Mouse (Mus musculus): ENCODE results near the gene Ipp. TPM values are rescaled to one million over a fixed set of nuclear protein-coding genes. Genes with fewer than 3 reads are reported as not detected.

The Ipp gene
- total RNA-seq (2023) = 1 to 10 TPM; 6.0 to 6.3 TPM

DNA sequence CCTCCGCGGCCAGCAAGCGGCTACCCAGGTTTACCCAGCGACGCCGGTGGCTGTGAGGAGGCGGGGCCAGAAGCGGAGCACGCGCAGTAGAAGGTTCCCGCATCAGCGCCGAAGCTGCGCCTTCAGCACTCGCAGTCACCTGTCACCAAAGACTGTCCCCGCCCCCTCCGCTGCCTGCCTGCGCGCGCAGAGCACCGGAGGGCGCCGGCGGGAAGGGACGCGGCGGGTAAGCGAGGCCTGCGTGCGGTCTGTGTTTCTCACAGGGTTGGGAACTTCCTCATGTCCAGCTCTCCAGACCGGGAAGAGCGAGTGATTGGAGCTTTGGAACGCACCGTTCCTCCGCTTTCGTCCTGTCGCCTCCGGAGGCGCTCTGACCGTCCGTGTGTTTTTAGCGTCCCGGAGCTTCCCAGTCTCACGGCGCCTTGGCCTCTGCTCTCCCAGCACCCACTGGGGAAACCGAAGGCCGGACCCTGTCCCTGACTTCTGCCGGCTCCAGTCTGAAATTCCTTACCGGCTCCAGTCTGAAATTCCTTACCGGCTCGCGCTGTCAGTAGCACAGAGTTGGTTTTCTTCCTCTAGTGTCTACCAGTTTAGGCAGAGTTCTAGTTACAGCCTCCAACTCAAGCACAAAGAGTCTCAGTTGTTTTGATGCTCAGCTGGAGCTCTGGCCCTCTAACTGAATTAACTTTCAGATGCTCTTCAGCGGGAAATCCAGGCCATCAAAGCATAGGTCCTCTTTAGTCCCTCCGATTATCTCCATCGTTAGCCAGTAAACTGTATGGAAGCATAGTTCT lies at the start of gene Ipp:
Gene Ipp (plus strand): TSS at position 125 of the 794 bp plus-strand sequence.

DNA sequence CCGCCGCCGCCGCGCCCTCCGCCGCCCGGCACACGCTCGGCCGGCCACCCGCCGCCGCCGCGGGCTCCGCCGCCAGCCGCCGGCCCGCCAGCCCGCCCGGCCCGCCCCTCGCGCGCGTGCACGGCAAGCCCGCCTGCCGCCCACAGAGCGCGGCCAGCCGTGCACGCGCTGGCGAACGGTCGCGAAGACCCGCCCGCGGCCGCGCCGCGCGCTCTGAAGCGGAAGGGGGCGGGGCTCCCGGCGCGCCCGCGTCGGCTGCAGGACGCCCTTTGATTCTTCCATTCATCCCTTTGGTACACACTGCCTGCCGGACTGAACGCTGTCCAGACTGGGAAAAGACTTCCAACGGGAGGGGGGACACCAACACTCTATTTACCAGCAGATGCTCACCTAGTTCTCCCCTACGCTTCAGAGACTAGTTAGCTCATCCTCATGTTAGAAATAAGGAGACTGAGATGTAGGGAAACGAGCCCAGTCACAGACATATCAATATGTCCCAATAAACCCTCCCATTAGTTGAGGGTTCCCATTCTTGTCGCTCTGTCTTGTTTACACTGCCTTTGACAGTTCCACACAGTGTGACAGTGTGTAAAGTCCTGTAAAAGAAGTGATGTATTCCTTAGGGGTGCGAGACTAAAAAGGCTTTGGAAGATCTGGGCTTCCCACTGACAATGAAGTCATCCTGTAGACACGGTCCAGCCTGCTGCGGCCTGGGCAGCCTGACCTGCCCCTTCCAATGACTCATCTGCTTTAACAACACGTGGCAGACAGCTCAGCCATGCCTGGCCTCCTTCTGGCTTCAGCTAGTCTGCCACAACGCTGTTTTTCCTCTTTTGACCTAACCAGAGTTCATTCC lies 43.0 kb upstream of the Ipp start, which contains the start of gene Mast2:
Gene Mast2 (minus strand): TSS at position 58 of the 856 bp plus-strand sequence.

DNA sequence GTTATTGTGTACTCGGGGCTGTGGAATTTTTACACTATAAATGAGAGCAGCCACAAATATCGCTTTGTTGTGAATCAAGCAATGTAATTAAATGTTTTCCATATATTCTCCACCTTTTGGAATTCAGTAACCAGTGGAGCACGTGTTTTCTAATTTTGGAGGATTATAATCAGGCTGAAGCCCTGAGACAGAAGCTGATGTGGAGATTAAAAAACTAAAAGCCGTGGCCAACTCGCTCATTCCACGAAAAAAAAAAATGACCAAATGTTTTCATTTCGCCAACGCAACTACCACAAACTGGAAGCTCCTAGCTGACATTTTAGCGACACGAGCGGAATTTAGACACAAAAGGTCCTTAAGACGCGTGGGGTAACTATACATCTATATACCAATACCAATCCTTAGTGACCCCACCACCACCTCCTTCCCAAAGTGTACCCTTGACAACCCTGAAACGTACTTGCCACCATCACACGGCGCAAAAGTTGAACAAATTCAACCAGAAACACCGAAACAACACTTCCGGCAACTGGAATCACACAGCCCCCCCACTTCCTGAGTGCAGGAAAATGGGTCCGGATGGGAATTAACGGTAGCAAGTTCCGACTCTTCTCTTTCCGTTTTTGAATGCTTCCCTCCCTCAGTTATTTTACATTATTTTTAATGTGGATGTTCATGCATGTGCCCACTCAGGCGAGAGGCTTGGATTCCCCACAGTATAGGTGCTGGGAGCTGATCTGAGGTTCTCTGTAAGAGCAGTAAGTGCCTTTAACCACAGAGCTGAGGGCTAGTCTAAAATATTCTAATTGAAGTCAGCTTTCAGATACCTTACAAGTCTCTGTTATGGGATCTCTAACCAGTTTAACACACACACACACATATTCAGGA lies 48.3 kb downstream of the Ipp start, which contains the start of gene Tmem69:
Gene Tmem69 (minus strand): TSS at position 524 of the 888 bp plus-strand sequence.

DNA sequence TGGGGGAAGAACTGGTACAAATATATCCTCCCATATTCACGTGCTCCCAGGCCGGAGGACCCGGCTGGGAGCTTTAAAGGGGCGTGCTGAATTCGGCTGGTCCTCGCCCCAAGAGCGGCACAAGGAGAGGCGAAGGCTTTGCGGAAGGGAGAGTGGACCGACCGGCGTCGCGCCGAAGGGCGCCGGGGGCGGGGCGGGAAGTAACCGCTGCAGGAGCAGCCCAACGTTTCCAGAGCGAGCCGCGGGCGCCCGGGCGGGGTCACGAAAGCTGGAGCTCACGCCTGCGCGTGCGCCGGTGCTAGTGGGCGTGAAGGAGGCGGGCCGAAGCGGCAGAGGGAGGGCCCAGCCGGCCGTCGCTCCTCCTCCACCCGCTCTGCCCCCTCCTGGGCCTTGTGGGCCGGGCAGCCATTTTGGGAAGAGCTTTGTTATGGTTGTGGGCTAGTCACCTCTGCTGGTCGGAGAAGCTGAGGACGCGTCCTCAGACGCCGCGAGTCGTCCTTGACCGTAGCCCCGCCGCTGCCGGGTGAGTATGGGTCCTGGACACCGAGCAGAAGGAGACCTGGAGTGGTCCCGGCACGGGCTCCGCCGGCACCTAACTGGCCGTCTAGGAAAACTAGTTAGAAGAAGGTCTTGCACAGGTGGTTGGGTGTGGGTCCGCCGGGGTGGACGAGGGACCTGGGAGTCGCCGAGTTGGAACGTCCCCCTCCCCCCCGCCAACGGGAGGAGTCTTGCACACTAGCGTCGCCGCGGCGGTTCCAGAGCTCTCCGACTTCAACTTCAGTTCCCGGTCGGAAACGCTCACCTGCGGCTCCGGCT lies 50.2 kb downstream of the Ipp start, which contains the start of gene Gpbp1l1:
Gene Gpbp1l1 (plus strand): TSS at position 353 of the 816 bp plus-strand sequence.

Other genes with a start within 250 kb of the Ipp start
- gene Mast2, start 43.4 kb upstream of the Ipp start, total RNA-seq (2023) = 10 to 100 TPM; 17.9 to 24.4 TPM
- gene Tmem69, start 48.4 kb downstream of the Ipp start, total RNA-seq (2023) = 1 to 10 TPM; 8.1 to 8.2 TPM
- 10 to 100 TPM; 75.7 to 79.6 TPM for gene Gpbp1l1, start 50.1 kb downstream of the Ipp start, total RNA-seq (2023)
- gene Ccdc17, start 89.1 kb downstream of the Ipp start, total RNA-seq (2023) = 1 to 10 TPM; 8.1 to 8.5 TPM
- gene Nasp, start 120.4 kb downstream of the Ipp start, total RNA-seq (2023) = 10 to 100 TPM; 52.7 to 57.8 TPM
- gene Akr1a1, start 144.1 kb downstream of the Ipp start, total RNA-seq (2023) = 100 to 1,000 TPM; 246 to 288 TPM
- 100 to 1,000 TPM; 102 to 170 TPM for gene Prdx1, start 178.0 kb downstream of the Ipp start, total RNA-seq (2023)
- 1 to 10 TPM; 3.2 to 3.5 TPM for gene Mmachc, start 200.9 kb downstream of the Ipp start, total RNA-seq (2023)
- 10 to 100 TPM; 12.0 to 18.3 TPM for gene Ccdc163, start 201.0 kb downstream of the Ipp start, total RNA-seq (2023)
- 10 to 100 TPM; 35.6 to 37.0 TPM for gene Tesk2, start 213.4 kb downstream of the Ipp start, total RNA-seq (2023)